Mouse (Mus musculus) MEL (cell line): ENCODE measurements around the gene Baiap2l1. TPM values are rescaled to one million over a fixed set of nuclear protein-coding genes. Genes with fewer than 3 reads are reported as not detected.

ENCODE experiments used
- DNase-seq: peaks from one replicate; pipeline ENCODE4 v3.0.0; 2011; ENCODE audit warnings: low read depth, low spot score
- H3K27ac ChIP-seq: 2 replicates; pipeline ENCODE4 v1.5.1; 2012; ENCODE audit warnings: low read depth, mild to moderate bottlenecking, control low read depth, low read length, moderate library complexity; ENCODE audit not compliant: control insufficient read depth
- H3K27me3 ChIP-seq, 2 experiments: fragments of 150-350 bp in 1 of 2; sonication (generic) in 1 of 2; 2 replicates each; pipeline ENCODE4 v1.6.1; 2012; ENCODE audit warnings: low read length in 2 of 2, mild to moderate bottlenecking in 2 of 2, improper control_type of control experiment in 1 of 2, moderate library complexity in 1 of 2; ENCODE audit not compliant: insufficient read depth in 2 of 2, control insufficient read depth in 1 of 2
- H3K36me3 ChIP-seq, 2 experiments: 2 replicates each; pipeline ENCODE4 v1.6.1; 2012 to 2014; ENCODE audit warnings: low read length in 2 of 2, improper control_type of control experiment in 1 of 2, inconsistent platforms in 1 of 2, mild to moderate bottlenecking in 1 of 2; ENCODE audit not compliant: insufficient read depth in 2 of 2, control insufficient read depth in 1 of 2
- H3K4me1 ChIP-seq, 2 experiments: fragments of 150-350 bp in 1 of 2; sonication (generic) in 1 of 2; 2 replicates each; pipeline ENCODE4 v1.6.1; 2012; ENCODE audit warnings: low read length in 2 of 2, improper control_type of control experiment in 1 of 2, mild to moderate bottlenecking in 1 of 2; ENCODE audit not compliant: insufficient read depth in 2 of 2, control insufficient read depth in 1 of 2
- H3K4me3 ChIP-seq, 2 experiments: fragments of 150-350 bp in 1 of 2; sonication (generic) in 1 of 2; 2 replicates each; pipeline ENCODE4 v1.5.1; 2012; ENCODE audit warnings: low read depth in 2 of 2, low read length in 2 of 2, mild to moderate bottlenecking in 2 of 2, moderate library complexity in 2 of 2, control low read depth in 1 of 2, improper control_type of control experiment in 1 of 2; ENCODE audit not compliant: control insufficient read depth in 1 of 2, insufficient read depth in 1 of 2
- H3K79me2 ChIP-seq: 2 replicates; pipeline ENCODE4 v1.6.1; 2012; ENCODE audit warnings: mild to moderate bottlenecking, low read length, moderate library complexity; ENCODE audit not compliant: control insufficient read depth, poor library complexity, insufficient read depth
- H3K9ac ChIP-seq: 2 replicates; pipeline ENCODE4 v1.6.1; 2012; ENCODE audit warnings: low read depth, mild to moderate bottlenecking, control low read depth, low read length, moderate library complexity; ENCODE audit not compliant: control insufficient read depth, poor library complexity, severe bottlenecking
- H3K9me3 ChIP-seq: fragments of 150-350 bp; sonication (generic); replicated peaks from 2 replicates; pipeline ENCODE4 v1.6.1; 2012; ENCODE audit warnings: mild to moderate bottlenecking, low read length, improper control_type of control experiment, moderate library complexity; ENCODE audit not compliant: insufficient read depth
- CHD2 ChIP-seq: IDR thresholded peaks from 2 replicates; pipeline ENCODE4 v1.6.1; 2011; ENCODE audit warnings: low read length, improper control_type of control experiment
- EP300 ChIP-seq, 2 experiments: IDR thresholded peaks; 2 replicates each; pipeline ENCODE4 v1.6.1; 2011; ENCODE audit warnings: improper control_type of control experiment in 2 of 2, low read length in 2 of 2, low read depth in 1 of 2, mild to moderate bottlenecking in 1 of 2
- GATA1 ChIP-seq: IDR thresholded peaks from 2 replicates; pipeline ENCODE4 v1.6.1; 2011; ENCODE audit warnings: low read depth, low read length, improper control_type of control experiment
- HCFC1 ChIP-seq: IDR thresholded peaks from 2 replicates; pipeline ENCODE4 v1.6.1; 2012; ENCODE audit warnings: low read depth, mild to moderate bottlenecking, inconsistent platforms, low read length, improper control_type of control experiment, moderate library complexity
- KAT2A ChIP-seq: conservative IDR thresholded peaks from 2 replicates; pipeline ENCODE4 v1.6.1; 2012; ENCODE audit warnings: low read depth, low read length, improper control_type of control experiment, inconsistent platforms
- MAFK ChIP-seq: IDR thresholded peaks from 2 replicates; pipeline ENCODE4 v1.6.1; 2011; ENCODE audit warnings: low read depth, mild to moderate bottlenecking, low read length, improper control_type of control experiment, borderline replicate concordance
- MEF2A ChIP-seq: IDR thresholded peaks from 2 replicates; pipeline ENCODE4 v1.6.1; 2014; ENCODE audit warnings: low read depth, mild to moderate bottlenecking, inconsistent platforms, low read length, improper control_type of control experiment; ENCODE audit not compliant: poor library complexity, insufficient replicate concordance, severe bottlenecking; ENCODE audit errors: extremely low read depth
- MYB ChIP-seq: IDR thresholded peaks from 2 replicates; pipeline ENCODE4 v1.6.1; 2011; ENCODE audit warnings: mild to moderate bottlenecking, low read depth, low read length, improper control_type of control experiment
- MYC ChIP-seq: IDR thresholded peaks from 2 replicates; pipeline ENCODE4 v1.6.1; 2011; ENCODE audit warnings: low read depth, mild to moderate bottlenecking, low read length, improper control_type of control experiment, moderate library complexity
- NELFE ChIP-seq: IDR thresholded peaks from 2 replicates; pipeline ENCODE4 v1.6.1; 2011; ENCODE audit warnings: low read depth, low read length, improper control_type of control experiment
- NRF1 ChIP-seq: IDR thresholded peaks from 2 replicates; pipeline ENCODE4 v1.6.1; 2014; ENCODE audit warnings: low read depth, mild to moderate bottlenecking, inconsistent platforms, low read length, improper control_type of control experiment, moderate library complexity; ENCODE audit not compliant: poor library complexity, insufficient read depth, severe bottlenecking
- POLR2AphosphoS2 ChIP-seq: IDR thresholded peaks from 2 replicates; pipeline ENCODE4 v1.6.1; 2011; ENCODE audit warnings: low read length, improper control_type of control experiment
- RAD21 ChIP-seq: IDR thresholded peaks from 2 replicates; pipeline ENCODE4 v1.6.1; 2011; ENCODE audit warnings: mild to moderate bottlenecking, low read depth, low read length, improper control_type of control experiment
- UBTF ChIP-seq: IDR thresholded peaks from 2 replicates; pipeline ENCODE4 v1.6.1; 2012; ENCODE audit warnings: low read depth, mild to moderate bottlenecking, inconsistent platforms, low read length, improper control_type of control experiment, moderate library complexity, borderline replicate concordance; ENCODE audit not compliant: insufficient read depth
- USF1 ChIP-seq: IDR thresholded peaks from 2 replicates; pipeline ENCODE4 v1.6.1; 2014; ENCODE audit warnings: low read depth, mild to moderate bottlenecking, inconsistent platforms, low read length, improper control_type of control experiment, moderate library complexity
- USF2 ChIP-seq, 2 experiments: IDR thresholded peaks; 2 replicates each; pipeline ENCODE4 v1.6.1; 2011 to 2012; ENCODE audit warnings: improper control_type of control experiment in 2 of 2, low read length in 2 of 2, borderline replicate concordance in 1 of 2, inconsistent platforms in 1 of 2, low read depth in 1 of 2, mild to moderate bottlenecking in 1 of 2; ENCODE audit not compliant: insufficient read depth in 1 of 2
- ZC3H11A ChIP-seq: IDR thresholded peaks from 2 replicates; pipeline ENCODE4 v1.6.1; 2012; ENCODE audit warnings: low read depth, mild to moderate bottlenecking, inconsistent platforms, low read length, improper control_type of control experiment
- ZMIZ1 ChIP-seq: IDR thresholded peaks from 2 replicates; pipeline ENCODE4 v1.6.1; 2012; ENCODE audit warnings: low read depth, mild to moderate bottlenecking, inconsistent platforms, low read length, improper control_type of control experiment, moderate library complexity
- ZNF384 ChIP-seq: IDR thresholded peaks from 2 replicates; pipeline ENCODE4 v1.6.1; 2012; ENCODE audit warnings: low read depth, mild to moderate bottlenecking, inconsistent platforms, low read length, improper control_type of control experiment
- polyA plus RNA-seq, 2 experiments: library from polyadenylated mRNA; stranded (reverse) in 1 of 2; unstranded in 1 of 2; fragments of >175 nt in 1 of 2; fragments of >200 nt in 1 of 2; gene quantifications; 2 replicates each; pipeline versions ENCODE4 v1.2.1 to v1.2.4; 2012; ENCODE audit warnings: low replicate concordance in 2 of 2, low read depth in 1 of 2; ENCODE audit not compliant: insufficient read length in 2 of 2, insufficient read depth in 1 of 2, missing spikeins in 1 of 2
- total RNA-seq: library from RNA; depleted of rRNA; stranded (reverse); fragments of 300-350 nt; gene quantifications from 2 replicates; pipeline ENCODE4 v1.2.3, GENCODE M21; 2012

Gene Baiap2l1
- total and polyA plus RNA-seq, 3 experiments, result 0.06 TPM; not detected in 2

DNA sequence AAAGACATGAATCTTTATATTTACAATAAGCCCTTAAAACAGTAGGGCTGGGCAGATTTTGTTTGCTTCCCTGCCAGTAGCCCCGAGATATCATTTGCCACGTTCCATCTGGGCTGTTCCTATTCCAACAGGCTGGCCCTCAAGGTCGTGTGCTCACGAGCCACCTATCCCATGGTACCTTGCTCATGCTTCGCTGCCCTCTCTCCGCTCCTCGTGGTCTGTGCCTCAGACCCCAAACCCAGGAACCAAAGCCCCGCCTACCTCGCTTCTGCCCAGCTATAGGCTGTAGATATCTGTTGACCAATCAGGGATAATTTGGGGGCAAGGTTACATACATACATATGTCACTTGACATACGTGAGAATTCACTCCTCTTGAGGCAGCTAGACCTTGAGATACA is 110.6 kb downstream of the Baiap2l1 start:
- TF ChIP-seq ZC3H11A (no peak), MYB (no peak), NELFE (no peak), MEF2A (no peak), USF1 (no peak), ZNF384 (no peak), GATA1 (no peak), NRF1 (no peak)
- Histone ChIP-seq H3K9ac (no peak overlapping the region), H3K79me2 (no peaks in the 10 kb centered on the region), H3K4me3 (no peak overlapping the region), H3K4me1 (peaks cover 5 to 14% of the 10 kb centered on the region in 2 experiments), H3K9me3 (no peaks in the 10 kb centered on the region), H3K27me3 (no peaks in the 10 kb centered on the region), H3K27ac (no peak overlapping the region), H3K36me3 (peaks cover 0 to 8% of the 10 kb centered on the region in 2 experiments; a peak in 2 of 4 replicates)
- DNase-seq, result no peak

GRCm38 (mm10) chr5:144246669-144247068 is 111.2 kb downstream of the Baiap2l1 start:
- no peak overlapping the region for H3K9ac ChIP-seq

DNA sequence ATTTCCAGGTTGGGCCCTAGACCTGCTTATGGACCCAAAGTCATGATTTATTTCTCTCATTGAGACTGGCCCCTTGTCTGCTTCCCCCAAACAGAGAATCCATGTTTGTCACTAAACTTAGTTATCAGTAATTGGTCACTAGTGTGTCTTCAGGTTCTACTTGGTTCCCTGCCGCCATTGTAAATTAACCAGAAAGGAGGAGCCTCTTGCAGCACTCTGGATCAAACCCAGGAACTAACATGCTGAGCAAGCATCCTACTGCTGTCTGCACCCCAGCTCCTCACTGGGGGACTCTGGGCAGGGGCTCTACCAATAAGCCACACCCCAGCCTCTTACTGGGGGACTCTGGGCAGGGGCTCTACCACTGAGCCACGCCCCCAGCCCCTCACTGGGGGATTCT is 112.3 kb downstream of the Baiap2l1 start:
- Histone ChIP-seq H3K27me3 (no peaks in the 10 kb centered on the region), H3K36me3 (peaks cover 0 to 8% of the 10 kb centered on the region in 2 experiments; a peak in 2 of 4 replicates)
- TF ChIP-seq ZMIZ1, result no peak
- no peak for TF ChIP-seq KAT2A
- no peak for TF ChIP-seq POLR2AphosphoS2
- no peak for TF ChIP-seq MYC
- no peak for TF ChIP-seq HCFC1
- no peak for TF ChIP-seq EP300 (IDR thresholded peaks at IDR 0.05; ENCODE audit: low read depth in 1 of 2, low read length in 2 of 2)
- TF ChIP-seq, all 39 proteins: peak for 0
- Histone ChIP-seq H3K9ac (no peak overlapping the region), H3K4me3 (no peak overlapping the region), H3K9me3 (no peaks in the 10 kb centered on the region), H3K79me2 (no peaks in the 10 kb centered on the region), H3K4me1 (peaks cover 5 to 16% of the 10 kb centered on the region in 2 experiments), H3K27ac (no peak overlapping the region)
- DNase-seq, result no peak

More at GRCm38 (mm10) chr5:144246669-144247068, 111.2 kb downstream of the Baiap2l1 start:
- Histone ChIP-seq H3K9me3 (no peaks in the 10 kb centered on the region), H3K4me3 (no peak overlapping the region), H3K27me3 (no peaks in the 10 kb centered on the region), H3K36me3 (peaks cover 0 to 8% of the 10 kb centered on the region in 2 experiments; a peak in 2 of 4 replicates), H3K27ac (no peak overlapping the region), H3K4me1 (peaks cover 5 to 16% of the 10 kb centered on the region in 2 experiments), H3K79me2 (no peaks in the 10 kb centered on the region)
- no peak for DNase-seq
- TF ChIP-seq MYC (no peak), UBTF (no peak), KAT2A (no peak), MAFK (no peak), MEF2A (no peak), CHD2 (no peak), RAD21 (no peak), USF2 (IDR thresholded peaks at IDR 0.05; ENCODE audit: borderline replicate concordance in 1 of 2, insufficient read depth in 1 of 2, low read depth in 1 of 2, low read length in 2 of 2) (no peak), NELFE (no peak), ZNF384 (no peak)
